ENCODE assay signal across 8 mouse cellular contexts in the genomic region with DNA sequence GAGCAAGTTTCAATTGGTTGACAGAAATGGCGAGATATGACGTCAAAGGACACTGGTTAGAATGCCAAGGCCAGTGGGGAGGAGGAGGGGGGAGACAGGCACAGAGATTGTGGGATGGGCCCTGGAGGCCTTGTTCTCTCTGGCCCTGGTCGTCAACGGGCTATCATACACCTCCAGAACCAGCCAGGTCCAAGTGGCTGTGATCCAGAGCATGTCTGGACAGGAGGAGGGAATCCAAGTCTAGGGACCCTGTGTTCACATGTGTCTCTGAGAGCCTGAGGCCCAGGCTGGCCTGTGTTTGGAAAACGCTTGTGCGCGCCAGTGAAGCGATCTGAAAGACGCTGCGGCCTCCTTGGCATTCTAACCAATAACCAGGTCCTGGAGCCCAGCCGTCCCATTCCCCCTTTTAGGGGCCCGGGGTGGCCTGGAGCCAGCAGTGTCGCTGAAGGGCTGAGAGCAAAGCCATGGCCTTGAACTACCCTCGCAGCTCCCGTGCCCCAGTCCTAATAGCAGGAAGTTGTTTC.
DNase-seq lines count a peak whose midpoint lies in the region; ATAC-seq and TF ChIP-seq lines count a peak whose summit lies in the region.

No protein-coding gene starts in this region.

- H3K4me1 ChIP-seq in cerebellum, adult 2 months (ENCODE audit: control insufficient read depth, insufficient read depth, low read length) = peaks cover 8% of the 10 kb centered on the region
- peaks cover 7% of the 10 kb centered on the region; the same call in 1 of the 2 replicates for H3K4me1 ChIP-seq in small intestine, adult 2 months (ENCODE audit: control insufficient read depth, insufficient read depth, insufficient read length, low read length)

- DNase-seq in kidney, adult 11 months = peak; percentile 91
- DNase-seq in kidney, postnatal 4 days = no peak
- DNase-seq in cerebellum, adult 2 months = peak; percentile 88 to 91
- peak; percentile 72 to 81 for DNase-seq in frontal cortex, adult 2 months (ENCODE audit: extremely low spot score in 1 of 2, low spot score in 1 of 2)
- DNase-seq in layer of hippocampus, postnatal 36 days = peak; percentile 82 to 85
- peak; percentile 89 for DNase-seq in lung, postnatal 36 days

- H3K27me3 ChIP-seq in cerebellum, adult 2 months (ENCODE audit: control insufficient read depth, insufficient read depth, low read length) = no peaks in the 10 kb centered on the region
- H3K27me3 ChIP-seq in small intestine, adult 2 months (ENCODE audit: control insufficient read depth, insufficient read depth, low read length) = no peaks in the 10 kb centered on the region

- H3K36me3 ChIP-seq in small intestine, adult 2 months (ENCODE audit: control insufficient read depth, insufficient read depth, low read length) = no peaks in the 10 kb centered on the region

- no peak for TF ChIP-seq CTCF in cerebellum, adult 2 months (IDR thresholded peaks at IDR 0.05; ENCODE audit: borderline replicate concordance, insufficient read depth, low read depth, low read length)
- TF ChIP-seq CTCF in small intestine, adult 2 months (IDR thresholded peaks at IDR 0.05; ENCODE audit: extremely low read depth, insufficient read length, insufficient replicate concordance, low read depth, low read length) = no peak

- H3K4me3 ChIP-seq in cerebellum, adult 2 months (replicated peaks; ENCODE audit: insufficient read depth, low read depth, low read length) = peak overlapping the region; percentile 63
- peak overlapping the region; percentile 84 for H3K4me3 ChIP-seq in small intestine, adult 2 months (ENCODE audit: low read depth, low read length)

- peak; percentile 53; the same call in 1 of the 2 replicates for TF ChIP-seq POLR2A in cerebellum, adult 2 months (IDR thresholded peaks at IDR 0.05; ENCODE audit: borderline replicate concordance, insufficient read depth, low read length)
- peak; percentile 74; the same call in 1 of the 2 replicates for TF ChIP-seq POLR2A in small intestine, adult 2 months (IDR thresholded peaks at IDR 0.05; ENCODE audit: low read depth, low read length)

- peak; percentile 14 to 45; a peak in 3 of 4 replicates for ATAC-seq in hematopoietic stem cell, adult 5-6 weeks (replicated peaks in 1 of 2; ENCODE audit: insufficient read depth in 1 of 2, low FRiP score in 2 of 2, low TSS enrichment in 1 of 2, low read depth in 1 of 2, poor library complexity in 2 of 2, severe bottlenecking in 2 of 2)

- WGBS in cerebellum, adult 2 months = 2% methylated on average over 15 of the region's 15 CpGs
- WGBS in small intestine, adult 2 months = 4% methylated on average over 15 of the region's 15 CpGs

- peak overlapping the region; percentile 100 for H3K27ac ChIP-seq in cerebellum, adult 2 months (ENCODE audit: insufficient read depth, low read length)
- peak overlapping the region; percentile 99 for H3K27ac ChIP-seq in small intestine, adult 2 months (ENCODE audit: insufficient read depth, low read depth, low read length)

Comparison
In these comparisons a context has a peak if more than half of its experiments do, and no peak if none do; other contexts are left out.
1. DNase-seq: peak in kidney, adult 11 months (single experiment), cerebellum, adult 2 months (2 of 2), frontal cortex, adult 2 months (2 of 2), layer of hippocampus, postnatal 36 days (2 of 2) and lung, postnatal 36 days (single experiment); none in kidney, postnatal 4 days (0 of 2).